19 mouse cellular contexts compared by ENCODE assay signal in genomic region chr9:84112319-84112718, GRCm38 (mm10).
DNase-seq lines count a peak whose midpoint lies in the region; ATAC-seq and TF ChIP-seq lines count a peak whose summit lies in the region.
"Had no signal": no experiment of that assay in that cellular context is flagged by ENCODE, and none has a peak within 500 bp of the region (broad histone marks: within the 10 kb centered on the region; RNA-seq: fewer than 3 reads in every experiment).

No protein-coding gene starts in this region.

- H3K9me3 ChIP-seq in heart, embryonic 12.5 days (replicated peaks), result no peaks in the 10 kb centered on the region
- no peaks in the 10 kb centered on the region for H3K9me3 ChIP-seq in midbrain, embryonic 12.5 days
- H3K9me3 ChIP-seq in midbrain, embryonic 16.5 days (replicated peaks; ENCODE audit: control insufficient read depth, low read length, poor library complexity, severe bottlenecking), result no peaks in the 10 kb centered on the region
- H3K9me3 ChIP-seq in liver, postnatal 0 days (ENCODE audit: low read length), result no peaks in the 10 kb centered on the region
- H3K9me3 ChIP-seq: forebrain, embryonic 13.5 days; intestine, embryonic 15.5 days; kidney, embryonic 15.5 days; stomach, embryonic 15.5 days had no signal

- no peak overlapping the region for H3K4me3 ChIP-seq in heart, embryonic 12.5 days
- no peak overlapping the region for H3K4me3 ChIP-seq in midbrain, embryonic 12.5 days
- no peak overlapping the region for H3K4me3 ChIP-seq in midbrain, embryonic 16.5 days (ENCODE audit: low read depth, low read length)
- H3K4me3 ChIP-seq in liver, postnatal 0 days (ENCODE audit: low read depth, low read length), result no peak overlapping the region
- H3K4me3 ChIP-seq: forebrain, embryonic 13.5 days; intestine, embryonic 15.5 days; kidney, embryonic 15.5 days; stomach, embryonic 15.5 days had no signal

- no peaks in the 10 kb centered on the region for H3K36me3 ChIP-seq in heart, embryonic 12.5 days
- H3K36me3 ChIP-seq in midbrain, embryonic 12.5 days, result no peaks in the 10 kb centered on the region
- H3K36me3 ChIP-seq in midbrain, embryonic 16.5 days (ENCODE audit: control insufficient read depth, insufficient read depth, low read length), result no peaks in the 10 kb centered on the region
- H3K36me3 ChIP-seq in liver, postnatal 0 days (replicated peaks; ENCODE audit: insufficient read depth, low read length), result no peaks in the 10 kb centered on the region
- H3K36me3 ChIP-seq: intestine, embryonic 15.5 days; kidney, embryonic 15.5 days; stomach, embryonic 15.5 days had no signal

- H3K27ac ChIP-seq in heart, embryonic 12.5 days (ENCODE audit: poor library complexity, severe bottlenecking), result no peak overlapping the region
- peak overlapping the region; percentile 46; the same call in 1 of the 2 replicates for H3K27ac ChIP-seq in midbrain, embryonic 12.5 days (replicated peaks)
- H3K27ac ChIP-seq in midbrain, embryonic 16.5 days (ENCODE audit: low read length), result no peak overlapping the region
- no peak overlapping the region for H3K27ac ChIP-seq in liver, postnatal 0 days (ENCODE audit: low read depth)
- H3K27ac ChIP-seq: forebrain, embryonic 13.5 days; hindbrain, embryonic 14.5 days; intestine, embryonic 15.5 days; kidney, embryonic 15.5 days; stomach, embryonic 15.5 days had no signal

- 0 out of 2 replicates have a peak overlapping the region, but pooled peaks have one; percentile 27 for H3K4me2 ChIP-seq in heart, embryonic 12.5 days
- H3K4me2 ChIP-seq in midbrain, embryonic 12.5 days (replicated peaks), result no peak overlapping the region
- H3K4me2 ChIP-seq in midbrain, embryonic 16.5 days (ENCODE audit: low read length), result no peak overlapping the region
- H3K4me2 ChIP-seq in liver, postnatal 0 days (ENCODE audit: low read depth, low read length), result peak overlapping the region; percentile 39
- H3K4me2 ChIP-seq: forebrain, embryonic 13.5 days; hindbrain, embryonic 14.5 days; intestine, embryonic 15.5 days; kidney, embryonic 15.5 days; stomach, embryonic 15.5 days had no signal

- TF ChIP-seq CTCF in liver, postnatal 0 days (IDR thresholded peaks at IDR 0.05; ENCODE audit: low read depth), result no peak

- 24% methylated on average over 1 of the region's 1 CpGs for WGBS in heart, embryonic 12.5 days
- 58% methylated on average over 1 of the region's 1 CpGs for WGBS in midbrain, embryonic 12.5 days
- WGBS in midbrain, embryonic 16.5 days, result 36% methylated on average over 1 of the region's 1 CpGs
- WGBS in liver, postnatal 0 days (ENCODE audit: insufficient replicate concordance), result 27% methylated on average over 1 of the region's 1 CpGs

- no peaks in the 10 kb centered on the region for H3K27me3 ChIP-seq in heart, embryonic 12.5 days (replicated peaks)
- H3K27me3 ChIP-seq in midbrain, embryonic 12.5 days, result no peaks in the 10 kb centered on the region
- H3K27me3 ChIP-seq in midbrain, embryonic 16.5 days (ENCODE audit: control insufficient read depth, insufficient read depth, low read depth, low read length), result no peaks in the 10 kb centered on the region
- no peaks in the 10 kb centered on the region for H3K27me3 ChIP-seq in liver, postnatal 0 days (ENCODE audit: insufficient read depth, low read length)
- H3K27me3 ChIP-seq: forebrain, embryonic 13.5 days; intestine, embryonic 15.5 days; kidney, embryonic 15.5 days; stomach, embryonic 15.5 days had no signal

- H3K9ac ChIP-seq in heart, embryonic 12.5 days, result no peak overlapping the region
- no peak overlapping the region for H3K9ac ChIP-seq in midbrain, embryonic 12.5 days (replicated peaks)
- H3K9ac ChIP-seq in midbrain, embryonic 16.5 days (ENCODE audit: low read depth, low read length), result no peak overlapping the region
- no peak overlapping the region for H3K9ac ChIP-seq in liver, postnatal 0 days (replicated peaks)
- H3K9ac ChIP-seq: forebrain, embryonic 13.5 days; hindbrain, embryonic 14.5 days; intestine, embryonic 15.5 days; kidney, embryonic 15.5 days; stomach, embryonic 15.5 days had no signal

- peaks cover 20% of the 10 kb centered on the region for H3K4me1 ChIP-seq in heart, embryonic 12.5 days (replicated peaks)
- H3K4me1 ChIP-seq in midbrain, embryonic 12.5 days, result peaks cover 21% of the 10 kb centered on the region
- peaks cover 23% of the 10 kb centered on the region for H3K4me1 ChIP-seq in midbrain, embryonic 16.5 days (ENCODE audit: control insufficient read depth, insufficient read depth, low read length)
- H3K4me1 ChIP-seq in liver, postnatal 0 days (ENCODE audit: insufficient read depth), result peaks cover 5% of the 10 kb centered on the region; the same call in 1 of the 2 replicates
- H3K4me1 ChIP-seq: intestine, embryonic 15.5 days had no signal

- DNase-seq in heart, adult 9 months (ENCODE audit: low spot score in 2 of 2), result no peak
- DNase-seq in liver, postnatal 0 days, result no peak
- no peak for DNase-seq in cerebellum, adult 11-12 months
- DNase-seq in ovary, adult 18-20 months (ENCODE audit: low spot score), result no peak
- DNase-seq: adrenal gland, postnatal 36 days; cerebellum, adult 9-10 months; gastrocnemius, postnatal 36 days; layer of hippocampus, postnatal 36 days; left cerebral cortex, postnatal 4 days; spleen, adult 18-20 months had no signal

- no peak for TF ChIP-seq EP300 in liver, postnatal 0 days (IDR thresholded peaks at IDR 0.05; ENCODE audit: low read depth)

- no peak for ATAC-seq in heart, embryonic 12.5 days (ENCODE audit: insufficient number of reproducible peaks, low FRiP score)
- no peak for ATAC-seq in midbrain, embryonic 12.5 days (ENCODE audit: low FRiP score, low read depth)
- no peak for ATAC-seq in midbrain, embryonic 16.5 days
- 0 out of 2 replicates have a peak, but pooled peaks have one; percentile 28 for ATAC-seq in erythroid progenitor cell, adult 5-6 weeks (replicated peaks; ENCODE audit: low FRiP score, poor library complexity, severe bottlenecking)
- ATAC-seq in liver, postnatal 0 days, result no peak
- ATAC-seq: forebrain, embryonic 13.5 days; intestine, embryonic 15.5 days had no signal

Comparison
In these comparisons a context has a peak if more than half of its experiments do, and no peak if none do; other contexts are left out.
1. H3K4me2 ChIP-seq: peak in heart, embryonic 12.5 days (single experiment) and liver, postnatal 0 days (single experiment); none in midbrain, embryonic 12.5 days (single experiment) and midbrain, embryonic 16.5 days (single experiment).